Mouse (Mus musculus) liver, embryonic 11.5 days (tissue): ENCODE measurements around the gene Il6ra. TPM values are rescaled to one million over a fixed set of nuclear protein-coding genes. Genes with fewer than 3 reads are reported as not detected.
A peak's percentile ranks its signal among the peaks of the same experiment; 100 is the strongest.

Experiments
- ATAC-seq: fragments of 200-750 bp; cut with Nextera tagmentation; replicated peaks from 2 replicates; pipeline ENCODE4 v1.8.0; 2017; ENCODE audit warnings: moderate number of reproducible peaks, mild to moderate bottlenecking, moderate TSS enrichment, moderate library complexity; ENCODE audit not compliant: low FRiP score
- DNase-seq: peaks from one replicate; pipeline ENCODE4 v3.0.0-alpha.2; 2017; ENCODE audit warnings: low spot score
- H3K27ac ChIP-seq: fragments of 300-500 bp; sonication (generic); 2 replicates; pipeline ENCODE4 v1.5.1; 2014; ENCODE audit warnings: mild to moderate bottlenecking, low read depth, low read length, control low read depth
- H3K27me3 ChIP-seq: fragments of 300-500 bp; sonication (generic); replicated peaks from 2 replicates; pipeline ENCODE4 v1.6.1; 2014; ENCODE audit warnings: low read length, mixed read lengths; ENCODE audit not compliant: control insufficient read depth, insufficient read depth
- H3K36me3 ChIP-seq: fragments of 300-500 bp; sonication (generic); 2 replicates; pipeline ENCODE4 v1.6.1; 2014; ENCODE audit warnings: mild to moderate bottlenecking, low read length, moderate library complexity, mixed read lengths; ENCODE audit not compliant: control insufficient read depth, insufficient read depth
- H3K4me1 ChIP-seq: fragments of 300-500 bp; sonication (generic); replicated peaks from 2 replicates; pipeline ENCODE4 v1.6.1; 2014; ENCODE audit warnings: low read length, mixed read lengths; ENCODE audit not compliant: control insufficient read depth, insufficient read depth
- H3K4me2 ChIP-seq: fragments of 300-500 bp; sonication (generic); 2 replicates; pipeline ENCODE4 v1.6.1; 2014; ENCODE audit warnings: mild to moderate bottlenecking, control low read depth, moderate library complexity
- H3K4me3 ChIP-seq: fragments of 300-500 bp; sonication (generic); 2 replicates; pipeline ENCODE4 v1.5.1; 2014; ENCODE audit warnings: low read depth, low read length, control low read depth
- H3K9ac ChIP-seq: fragments of 300-500 bp; sonication (generic); 2 replicates; pipeline ENCODE4 v1.6.1; 2014; ENCODE audit warnings: low read depth, low read length, control low read depth
- H3K9me3 ChIP-seq: fragments of 300-500 bp; sonication (generic); 2 replicates; pipeline ENCODE4 v1.6.1; 2016; ENCODE audit warnings: low read length, inconsistent platforms, mixed read lengths; ENCODE audit not compliant: control insufficient read depth
- WGBS: fragments of 180-500 bp; shearing (Covaris S2); extraction: QIAGEN DNeasy Blood & Tissue Kit; methylation state at CpG from one replicate; pipeline ENCODE4 v1.1.7; 2014; 5-methylcytosine and 5-hydroxymethylcytosine counted together
- polyA plus RNA-seq: library from polyadenylated mRNA; unstranded; fragments of >200 nt; fragmentation: Nextera tagmentation; extraction: Ambion mirVana; gene quantifications from 2 replicates; pipeline ENCODE4 v1.2.1, GENCODE M21; 2014

Gene Il6ra
- polyA plus RNA-seq, 1 experiment from 2014 or later = 1.0 TPM

DNA sequence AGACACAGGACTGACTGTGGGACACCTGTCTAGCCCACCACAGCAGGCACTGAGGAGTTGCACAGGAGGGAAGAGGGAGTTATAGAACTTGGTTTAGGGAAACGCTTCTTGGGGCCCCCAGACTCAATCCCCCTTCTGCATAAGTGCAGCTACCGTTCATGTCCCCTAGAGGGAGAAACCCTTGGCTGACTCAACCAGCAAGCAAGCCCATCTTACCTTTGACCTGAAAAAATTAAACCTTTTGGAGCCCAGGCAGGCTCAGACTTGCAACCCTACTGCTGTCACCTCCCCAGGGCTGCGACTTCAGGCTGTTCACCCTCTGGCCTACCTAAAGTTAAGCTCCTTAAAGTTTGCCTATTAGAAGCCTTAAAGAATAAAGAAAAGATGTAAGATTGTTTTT lies 4.4 kb upstream of the Il6ra start:
- Histone ChIP-seq H3K9ac (no peak overlapping the region), H3K9me3 (no peaks in the 10 kb centered on the region), H3K4me2 (no peak overlapping the region), H3K27ac (no peak overlapping the region), H3K4me1 (no peaks in the 10 kb centered on the region), H3K27me3 (peaks cover 17% of the 10 kb centered on the region), H3K4me3 (no peak overlapping the region), H3K36me3 (no peaks in the 10 kb centered on the region)
- WGBS = 49% methylated on average over 3 of the region's 3 CpGs
- DNase-seq = no peak
- ATAC-seq = no peak

DNA sequence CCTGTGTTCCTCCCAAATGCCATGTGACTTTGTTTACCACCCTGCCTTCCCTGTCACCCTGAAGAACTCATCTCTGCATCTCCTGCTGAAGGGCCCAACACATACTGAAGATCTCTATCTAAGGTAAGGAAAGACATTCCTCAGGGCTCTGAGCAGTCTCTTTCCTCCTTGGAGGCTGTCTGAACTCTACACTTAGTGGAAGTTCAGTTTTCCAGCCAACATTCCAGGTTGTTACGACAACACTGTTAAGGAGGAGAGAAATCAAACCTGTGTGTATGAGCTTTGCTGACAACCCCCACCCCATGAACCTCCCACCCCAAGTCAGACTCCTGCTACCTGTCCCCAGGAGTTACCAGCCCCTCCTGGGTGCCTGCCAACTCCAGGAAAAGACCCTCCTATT lies 3.6 kb upstream of the Il6ra start:
- Histone ChIP-seq H3K4me3 (no peak overlapping the region), H3K27ac (no peak overlapping the region), H3K9ac (no peak overlapping the region), H3K27me3 (peaks cover 23% of the 10 kb centered on the region), H3K4me1 (no peaks in the 10 kb centered on the region), H3K9me3 (no peaks in the 10 kb centered on the region), H3K36me3 (no peaks in the 10 kb centered on the region), H3K4me2 (no peak overlapping the region)
- WGBS = 70% methylated on average over 1 of the region's 1 CpGs
- ATAC-seq (no peak), DNase-seq (no peak)

DNA sequence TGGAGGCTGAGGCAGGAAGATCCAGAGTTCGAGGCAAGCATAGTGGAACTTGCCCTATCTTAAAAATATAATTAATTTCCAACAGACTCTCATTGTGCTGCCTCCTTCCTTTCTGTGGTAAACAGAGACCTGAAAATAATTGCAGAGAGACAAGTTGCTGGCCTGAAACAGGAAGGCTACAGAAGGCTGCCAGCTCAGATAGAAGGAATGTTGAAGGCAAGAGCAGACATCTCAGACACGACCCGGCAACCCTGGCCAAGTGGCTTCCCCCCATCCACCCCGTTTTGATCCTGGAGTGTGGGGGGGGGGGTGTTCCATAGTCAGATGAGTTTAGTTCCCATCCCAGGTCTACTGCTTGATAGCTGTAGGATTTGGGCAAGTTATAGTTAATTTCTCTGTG lies 1.7 kb upstream of the Il6ra start:
- WGBS = 30% methylated on average over 4 of the region's 4 CpGs
- no peak for ATAC-seq
- peaks cover 23% of the 10 kb centered on the region for H3K27me3 ChIP-seq

DNA sequence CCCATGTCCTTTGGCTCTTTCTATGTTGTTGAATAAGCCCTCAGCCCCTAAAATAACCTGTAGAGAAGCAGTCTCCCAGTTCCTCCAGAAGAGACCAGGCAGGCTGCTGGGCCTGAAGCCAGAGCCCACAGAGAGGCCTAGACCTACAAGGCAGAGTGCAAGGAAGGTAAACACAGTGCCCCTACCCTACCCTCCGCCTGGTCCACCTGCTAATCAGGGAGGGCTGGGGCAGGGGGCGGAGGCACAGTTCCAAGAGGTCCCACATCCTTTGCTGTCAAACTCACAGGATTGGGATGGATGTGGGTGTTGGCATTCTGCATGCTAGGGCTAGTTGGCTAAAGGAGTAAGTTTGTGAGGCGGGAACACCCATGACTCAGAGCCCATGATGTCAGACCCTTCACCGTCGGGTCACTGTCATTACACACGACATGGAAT lies 871 bp downstream of the Il6ra start:
- WGBS = 38% methylated on average over 6 of the region's 6 CpGs
- 0 out of 2 replicates have a peak overlapping the region, but pooled peaks have one; percentile 44 for H3K9ac ChIP-seq
- ATAC-seq = peak; percentile 26; the same call in 1 of the 2 replicates
- peaks cover 28% of the 10 kb centered on the region for H3K27me3 ChIP-seq
- DNase-seq = no peak
- peak overlapping the region; percentile 98 for H3K4me2 ChIP-seq
- H3K27ac ChIP-seq = no peak overlapping the region
- peaks cover 3% of the 10 kb centered on the region; the same call in 1 of the 2 replicates for H3K4me1 ChIP-seq
- no peaks in the 10 kb centered on the region for H3K36me3 ChIP-seq
- H3K9me3 ChIP-seq = no peaks in the 10 kb centered on the region
- peak overlapping the region; percentile 57 for H3K4me3 ChIP-seq

More for the DNA sequence above, 1.7 kb upstream of the Il6ra start:
- no peaks in the 10 kb centered on the region for H3K9me3 ChIP-seq
- H3K9ac ChIP-seq = no peak overlapping the region
- no peak overlapping the region for H3K4me2 ChIP-seq
- no peaks in the 10 kb centered on the region for H3K36me3 ChIP-seq
- no peak overlapping the region for H3K27ac ChIP-seq
- no peak for DNase-seq
- peaks cover 1% of the 10 kb centered on the region; the same call in 1 of the 2 replicates for H3K4me1 ChIP-seq
- H3K4me3 ChIP-seq = no peak overlapping the region

DNA sequence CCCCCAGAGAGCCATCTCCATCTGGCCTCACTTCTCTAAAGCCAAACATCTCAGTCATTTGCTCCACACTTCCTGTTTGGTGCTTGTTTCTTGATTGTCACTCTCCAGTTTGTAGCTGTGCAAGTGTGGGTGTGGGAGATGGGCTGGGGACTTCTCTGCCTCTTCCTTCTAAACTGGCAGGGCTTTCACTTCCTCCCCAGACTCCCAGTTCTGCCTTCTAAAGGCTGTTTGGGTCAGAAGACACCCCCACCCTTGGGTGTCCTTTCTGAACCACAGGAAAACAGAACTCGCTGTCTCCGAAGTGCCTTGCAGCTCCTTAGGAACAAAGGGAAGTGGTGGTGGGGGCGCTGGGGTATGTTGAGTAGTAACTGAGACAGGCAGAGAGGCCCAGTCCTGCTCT lies 1.8 kb downstream of the Il6ra start:
- ATAC-seq = no peak
- WGBS = 52% methylated on average over 3 of the region's 3 CpGs
- H3K4me2 ChIP-seq = no peak overlapping the region

DNA sequence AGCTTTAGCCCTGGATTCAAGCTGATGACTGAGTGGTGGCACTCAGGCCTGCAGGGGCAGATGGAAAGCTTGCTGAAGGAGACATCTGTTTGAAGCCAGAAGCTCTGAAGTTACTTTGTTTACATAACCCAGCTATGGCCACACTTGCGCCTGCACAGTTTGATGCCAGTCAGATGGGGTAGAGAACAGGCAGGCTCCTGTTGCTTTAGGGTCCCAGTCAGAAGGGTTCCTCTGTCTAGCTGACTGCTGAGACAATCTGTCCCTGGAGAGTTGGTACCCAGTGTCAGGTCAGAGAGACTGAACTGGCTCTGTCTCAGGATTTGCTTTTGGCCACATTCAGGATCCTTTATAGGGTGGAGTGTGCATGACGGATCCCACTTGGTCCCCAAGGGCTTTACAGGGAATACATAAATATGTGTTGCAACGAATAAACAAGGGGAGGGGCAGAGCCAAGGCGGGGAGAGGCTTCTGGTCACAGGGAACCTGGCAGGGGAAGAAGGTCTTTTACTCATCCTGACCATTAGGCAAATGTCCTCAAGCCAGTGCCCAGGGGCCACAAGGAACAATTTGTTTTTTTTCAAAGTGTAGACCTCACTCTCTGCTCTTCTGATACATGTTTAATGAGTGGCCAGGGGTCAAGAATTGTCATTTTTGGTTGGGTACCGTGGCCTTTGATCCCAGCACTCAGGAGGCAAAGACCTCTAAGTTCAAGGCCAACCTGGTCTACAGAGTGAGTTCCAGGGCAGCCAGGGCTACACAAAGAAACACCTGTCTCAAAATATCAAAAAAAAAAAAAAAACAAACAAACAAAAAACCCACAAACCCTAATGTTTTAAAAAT lies 3.1 kb downstream of the Il6ra start:
- H3K9me3 ChIP-seq = no peaks in the 10 kb centered on the region
- no peak overlapping the region for H3K9ac ChIP-seq
- ATAC-seq = no peak
- 61% methylated on average over 5 of the region's 5 CpGs for WGBS
- peaks cover 3% of the 10 kb centered on the region for H3K4me1 ChIP-seq
- H3K4me2 ChIP-seq = no peak overlapping the region
- H3K27me3 ChIP-seq = peaks cover 28% of the 10 kb centered on the region
- H3K27ac ChIP-seq = no peak overlapping the region
- no peak for DNase-seq
- no peaks in the 10 kb centered on the region for H3K36me3 ChIP-seq
- H3K4me3 ChIP-seq = no peak overlapping the region

More for the DNA sequence above, 1.8 kb downstream of the Il6ra start:
- no peak overlapping the region for H3K9ac ChIP-seq
- H3K27ac ChIP-seq = no peak overlapping the region
- no peak overlapping the region for H3K4me3 ChIP-seq
- peaks cover 3% of the 10 kb centered on the region; the same call in 1 of the 2 replicates for H3K4me1 ChIP-seq
- no peaks in the 10 kb centered on the region for H3K36me3 ChIP-seq
- peaks cover 28% of the 10 kb centered on the region for H3K27me3 ChIP-seq
- no peak for DNase-seq
- H3K9me3 ChIP-seq = no peaks in the 10 kb centered on the region

DNA sequence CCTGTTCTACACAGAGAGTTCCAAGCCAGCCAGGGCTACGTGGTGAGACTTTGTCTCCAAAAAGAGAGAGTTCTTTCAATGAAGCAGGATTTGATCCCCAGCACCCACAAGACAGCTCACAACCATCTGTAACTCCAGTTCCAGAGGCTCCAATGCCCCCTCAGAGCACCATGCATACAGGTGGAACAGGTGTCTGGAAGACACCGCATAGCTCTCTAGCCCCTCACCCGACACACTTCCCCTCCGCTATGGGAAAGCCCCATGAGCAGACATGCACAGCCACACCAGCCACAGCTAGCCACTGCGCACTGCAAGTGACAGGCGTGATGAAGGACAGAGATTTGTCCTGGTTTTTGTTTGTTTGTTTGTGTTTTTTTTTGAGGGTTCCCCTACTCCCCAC lies 4.2 kb downstream of the Il6ra start:
- Histone ChIP-seq H3K36me3 (no peaks in the 10 kb centered on the region), H3K9me3 (no peaks in the 10 kb centered on the region), H3K27ac (no peak overlapping the region), H3K4me1 (peaks cover 3% of the 10 kb centered on the region), H3K4me2 (no peak overlapping the region), H3K27me3 (peaks cover 23% of the 10 kb centered on the region), H3K4me3 (no peak overlapping the region), H3K9ac (no peak overlapping the region)
- DNase-seq (no peak), ATAC-seq (no peak)
- 70% methylated on average over 6 of the region's 6 CpGs for WGBS

DNA sequence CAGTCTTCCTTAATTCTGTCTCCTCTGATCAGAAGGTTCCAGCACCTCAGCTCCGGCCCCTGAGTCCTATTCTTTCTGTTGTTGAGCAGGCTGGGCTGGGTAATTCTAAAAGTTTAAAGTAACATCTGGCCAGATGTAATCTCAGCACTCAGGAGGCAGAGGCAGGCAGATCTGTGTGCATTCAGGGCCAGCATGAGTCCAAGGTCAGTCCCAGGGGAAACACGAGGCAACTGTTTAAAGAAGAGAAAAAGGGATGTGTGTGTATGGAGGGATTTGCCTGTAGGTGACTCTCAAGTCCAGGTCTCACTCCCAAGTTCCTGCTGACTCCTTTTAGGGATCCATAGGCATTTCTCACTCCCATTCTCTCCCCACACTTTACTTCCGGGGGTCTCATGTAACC lies 5.2 kb downstream of the Il6ra start:
- ATAC-seq = no peak
- H3K9ac ChIP-seq = no peak overlapping the region
- peaks cover 15% of the 10 kb centered on the region for H3K27me3 ChIP-seq
- no peak overlapping the region for H3K4me2 ChIP-seq
- H3K9me3 ChIP-seq = no peaks in the 10 kb centered on the region
- H3K27ac ChIP-seq = no peak overlapping the region
- no peak for DNase-seq
- 73% methylated on average over 3 of the region's 3 CpGs for WGBS
- peaks cover 3% of the 10 kb centered on the region for H3K4me1 ChIP-seq
- no peak overlapping the region for H3K4me3 ChIP-seq
- H3K36me3 ChIP-seq = no peaks in the 10 kb centered on the region

DNA sequence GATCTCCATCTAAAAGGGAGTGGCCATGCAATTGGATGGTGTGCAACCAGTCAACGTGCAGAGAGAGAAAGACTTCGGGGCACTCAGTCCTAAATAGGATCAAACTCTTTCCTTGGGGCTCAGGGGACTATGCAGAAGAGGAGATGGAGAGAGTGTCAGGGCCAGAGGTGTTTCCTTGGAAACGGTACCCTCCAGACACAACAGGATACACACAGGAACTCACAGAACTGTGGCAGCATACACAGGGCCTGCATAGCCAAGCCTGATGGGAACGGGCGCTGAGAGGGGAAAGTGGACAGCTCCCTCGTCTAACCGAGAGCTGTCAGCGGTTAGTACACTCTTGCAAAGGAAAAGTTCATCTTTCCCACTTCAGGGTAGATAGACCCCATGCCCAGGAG lies 13.5 kb downstream of the Il6ra start:
- Histone ChIP-seq H3K4me2 (no peak overlapping the region), H3K4me1 (peaks cover 9% of the 10 kb centered on the region), H3K27me3 (no peaks in the 10 kb centered on the region), H3K27ac (no peak overlapping the region), H3K9ac (no peak overlapping the region), H3K9me3 (no peaks in the 10 kb centered on the region), H3K4me3 (no peak overlapping the region), H3K36me3 (no peaks in the 10 kb centered on the region)
- no peak for ATAC-seq
- 71% methylated on average over 8 of the region's 8 CpGs for WGBS
- DNase-seq = no peak
